Mouse (Mus musculus): ENCODE measurements around the gene Klf7. TPM values are rescaled to one million over a fixed set of nuclear protein-coding genes. Genes with fewer than 3 reads are reported as not detected.
A peak's percentile ranks its signal among the peaks of the same experiment; 100 is the strongest.

Klf7 gene
- total RNA-seq, 2 experiments from 2014 or later, result 5.5 to 7.0 TPM

DNA sequence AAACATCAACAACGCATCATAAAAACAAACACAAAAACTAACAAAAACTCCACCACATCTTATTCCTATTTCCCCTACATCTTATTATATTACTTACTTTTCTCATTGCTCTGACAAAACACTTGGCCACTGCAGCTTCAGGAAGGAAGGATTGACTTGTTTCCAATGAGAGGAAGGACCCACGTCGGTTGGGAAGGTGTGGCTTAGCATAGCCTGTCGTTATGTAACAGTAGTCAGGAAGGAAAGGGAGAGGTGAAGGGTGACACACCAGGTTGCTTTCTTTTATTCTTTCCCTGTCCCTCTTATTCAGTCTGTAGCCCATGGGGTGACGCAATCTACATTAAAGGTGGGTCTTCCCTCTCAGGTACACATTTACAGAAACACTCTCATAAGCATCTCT lies 129.6 kb downstream of the Klf7 start:
- peak; percentile 57; the same call in 1 of the 2 replicates for ATAC-seq (replicated peaks; ENCODE audit: poor library complexity)

DNA sequence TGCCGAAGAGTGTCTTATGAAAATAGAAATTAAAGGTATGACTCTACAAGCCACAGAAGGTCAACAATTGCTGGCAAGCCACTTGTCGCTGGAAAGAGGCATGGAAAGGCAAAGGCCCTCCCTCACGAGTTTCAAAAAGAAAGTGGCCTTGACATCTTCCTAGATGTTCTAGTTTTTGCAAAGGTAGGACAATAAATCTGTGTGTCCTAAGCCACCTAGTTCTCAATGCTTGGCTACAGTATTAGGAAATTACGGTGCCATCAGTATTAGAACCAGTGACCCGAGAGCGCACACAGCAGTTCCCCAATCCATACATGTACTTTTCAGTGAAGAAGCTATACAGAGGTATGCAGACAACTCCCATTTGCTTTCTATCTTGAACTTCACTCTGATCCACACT lies 131.7 kb downstream of the Klf7 start:
- ATAC-seq (replicated peaks; ENCODE audit: poor library complexity), result no peak

DNA sequence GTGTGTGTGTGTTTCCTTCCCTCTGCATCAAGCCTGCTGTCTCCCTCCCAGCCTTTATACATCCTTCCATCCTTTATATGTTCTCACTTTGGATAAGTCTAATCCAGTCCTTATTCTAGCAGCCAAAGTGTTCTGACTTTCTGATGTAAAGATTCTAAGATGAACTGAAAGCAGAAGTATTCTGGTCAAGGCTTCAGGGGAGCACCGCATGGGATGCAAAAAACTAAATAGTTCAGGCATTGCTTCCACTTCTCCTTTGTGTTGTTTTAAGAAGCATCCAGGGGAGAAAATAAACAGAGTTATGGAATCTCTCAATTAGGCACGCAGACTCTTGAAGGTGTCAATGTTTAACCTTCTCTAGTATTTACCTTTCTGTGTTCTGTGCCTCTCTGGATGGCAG lies 141.3 kb downstream of the Klf7 start:
- ATAC-seq (replicated peaks; ENCODE audit: poor library complexity), result peak; percentile 46; the same call in 1 of the 2 replicates

Measured in megakaryocyte progenitor cell, adult 5-6 weeks (primary cell).